In genomic region chr7:4161596-4161995, GRCm38 (mm10) we compare ENCODE assay signal across 2 mouse cellular contexts. TPM values are rescaled to one million over a fixed set of nuclear protein-coding genes. Genes with fewer than 3 reads are reported as not detected.
"Had no signal": no experiment of that assay in that cellular context is flagged by ENCODE, and none has a peak within 500 bp of the region (broad histone marks: within the 10 kb centered on the region; RNA-seq: fewer than 3 reads in every experiment).

No protein-coding gene starts in this region.

RNA-seq across cellular contexts. Expression of gene Cdc42ep5, which starts 3.1 kb away (rescaled TPM):
- total RNA-seq: megakaryocyte, adult 5-6 weeks; monocyte, adult 5-6 weeks had no signal

RNA-seq across cellular contexts. Expression of gene Ttyh1, which starts 42.4 kb away (rescaled TPM):
- total RNA-seq: megakaryocyte, adult 5-6 weeks; monocyte, adult 5-6 weeks had no signal
